In genomic region chr7:134431681-134432080, GRCm38 (mm10) we compare ENCODE assay signal across 19 mouse cellular contexts. TPM values are rescaled to one million over a fixed set of nuclear protein-coding genes. Genes with fewer than 3 reads are reported as not detected.
"Had no signal": no experiment of that assay in that cellular context is flagged by ENCODE, and none has a peak within 500 bp of the region (broad histone marks: within the 10 kb centered on the region; RNA-seq: fewer than 3 reads in every experiment).

No protein-coding gene starts in this region.

- DNase-seq: retina, postnatal 1 day; right cerebral cortex, adult 18-20 months; right cerebral cortex, postnatal 14 days; right cerebral cortex, postnatal 25 days; right cerebral cortex, postnatal 4 days; spleen, adult 18-20 months; thymus, adult 18-20 months; thymus, adult 2 months; thymus, postnatal 14 days; thymus, postnatal 25 days; thymus, postnatal 36 days; thymus, postnatal 4 days had no signal

- H3K4me3 ChIP-seq: neural tube, embryonic 12.5 days; neural tube, embryonic 13.5 days; neural tube, embryonic 15.5 days; stomach, embryonic 15.5 days had no signal

- H3K27me3 ChIP-seq: neural tube, embryonic 12.5 days; neural tube, embryonic 13.5 days; neural tube, embryonic 15.5 days; stomach, embryonic 15.5 days had no signal

- H3K36me3 ChIP-seq: neural tube, embryonic 12.5 days; neural tube, embryonic 13.5 days; neural tube, embryonic 15.5 days; stomach, embryonic 15.5 days had no signal

- H3K9me3 ChIP-seq: neural tube, embryonic 12.5 days; neural tube, embryonic 13.5 days; neural tube, embryonic 15.5 days; stomach, embryonic 15.5 days had no signal

- H3K4me1 ChIP-seq: neural tube, embryonic 12.5 days; neural tube, embryonic 13.5 days; neural tube, embryonic 15.5 days; stomach, embryonic 15.5 days had no signal

- H3K9ac ChIP-seq: neural tube, embryonic 12.5 days; neural tube, embryonic 13.5 days; neural tube, embryonic 15.5 days; stomach, embryonic 15.5 days had no signal

- H3K4me2 ChIP-seq: neural tube, embryonic 12.5 days; neural tube, embryonic 13.5 days; neural tube, embryonic 15.5 days; stomach, embryonic 15.5 days had no signal

- H3K27ac ChIP-seq: neural tube, embryonic 12.5 days; neural tube, embryonic 13.5 days; neural tube, embryonic 15.5 days; stomach, embryonic 15.5 days; stomach, postnatal 0 days had no signal

RNA-seq across cellular contexts. Expression of gene D7Ertd443e, which starts 46.2 kb away (rescaled TPM):
- total RNA-seq: neutrophil, adult 5-6 weeks had no signal
- polyA plus RNA-seq: neural tube, embryonic 12.5 days; small intestine, adult 2 months had no signal
